Mouse (Mus musculus): Measurements from ENCODE around the gene Pdcd1lg2.

GRCm38 (mm10) chr19:29508208-29508607 lies 97.5 kb downstream of the Pdcd1lg2 start:
- TF ChIP-seq CTCF (IDR thresholded peaks at IDR 0.05; ENCODE audit: borderline replicate concordance, insufficient read depth, low read depth, low read length) (no peak), POLR2A (IDR thresholded peaks at IDR 0.05; ENCODE audit: borderline replicate concordance, insufficient read depth, low read length) (no peak)
